Mouse (Mus musculus) myocyte (in vitro differentiated cells): Measurements from ENCODE around the gene Tmem120b.

ENCODE experiments used
- CEBPB ChIP-seq: IDR thresholded peaks from 2 replicates; pipeline ENCODE4 v1.6.1; 2011; ENCODE audit warnings: mild to moderate bottlenecking, moderate library complexity; ENCODE audit not compliant: poor library complexity, insufficient read depth, severe bottlenecking
- E2F4 ChIP-seq: IDR thresholded peaks from one replicate; pipeline ENCODE4 v1.6.1; 2011; ENCODE audit warnings: mild to moderate bottlenecking, control low read depth, moderate library complexity; ENCODE audit not compliant: insufficient read depth
- MAX ChIP-seq: IDR thresholded peaks from one replicate; pipeline ENCODE4 v1.6.1; 2011; ENCODE audit warnings: low read depth, mild to moderate bottlenecking, control low read depth
- MYOD1 ChIP-seq, 3 experiments: IDR thresholded peaks; one replicate each; pipeline ENCODE4 v1.6.1; 2011; ENCODE audit warnings: control low read depth in 2 of 3, low read depth in 2 of 3, mild to moderate bottlenecking in 2 of 3, moderate library complexity in 1 of 3; ENCODE audit not compliant: insufficient read length in 2 of 3, control insufficient read depth in 1 of 3
- POLR2A ChIP-seq: IDR thresholded peaks from one replicate; pipeline ENCODE4 v1.6.1; 2011; ENCODE audit warnings: low read depth, mild to moderate bottlenecking, control low read depth, moderate library complexity; ENCODE audit not compliant: insufficient read length
- POLR2AphosphoS2 ChIP-seq: IDR thresholded peaks from one replicate; pipeline ENCODE4 v1.6.1; 2011; ENCODE audit warnings: low read depth, control low read depth; ENCODE audit not compliant: insufficient read length
- TCF12 ChIP-seq: IDR thresholded peaks from one replicate; pipeline ENCODE4 v1.6.1; 2011; ENCODE audit warnings: mild to moderate bottlenecking, control low read depth; ENCODE audit not compliant: poor library complexity, insufficient read depth, severe bottlenecking
- USF1 ChIP-seq: IDR thresholded peaks from one replicate; pipeline ENCODE4 v1.6.1; 2011; ENCODE audit warnings: low read depth, mild to moderate bottlenecking, control low read depth, moderate library complexity

DNA sequence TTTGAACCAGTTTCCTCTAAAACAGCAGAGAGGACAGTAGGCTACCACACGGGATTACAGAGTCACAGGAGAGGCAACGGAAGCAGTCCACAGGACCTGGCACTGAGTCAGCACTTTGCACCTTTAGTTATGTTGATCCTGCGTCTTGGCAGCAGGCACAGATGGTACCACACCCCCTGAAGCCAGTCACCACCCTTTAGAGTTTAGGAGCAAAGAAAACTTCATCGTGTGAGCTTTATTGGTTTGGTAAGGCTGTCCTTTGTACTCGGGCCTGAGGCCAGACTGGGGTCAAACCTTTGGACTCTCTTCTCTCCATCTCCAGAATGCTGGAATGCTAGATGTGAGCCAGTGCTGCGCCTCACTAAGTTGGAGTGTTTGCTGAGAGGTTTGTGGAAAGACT is 32.7 kb upstream of the Tmem120b start:
- TF ChIP-seq MYOD1 (IDR thresholded peaks at IDR 0.05; ENCODE audit: control insufficient read depth in 1 of 3, insufficient read length in 2 of 3, low read depth in 2 of 3) (no peak), TCF12 (no peak), CEBPB (no peak), POLR2A (no peak), MAX (no peak), POLR2AphosphoS2 (no peak), E2F4 (no peak), USF1 (no peak)
